Mouse (Mus musculus) limb, embryonic 12.5 days (tissue): ENCODE measurements at regions not wholly inside any gene's neighbourhood (a gene's known extent, or its start where the extent isn't known, plus 50 kb on each side); places are given as distances from the start of the nearest gene placed in this dataset.
"Not testable (repeated sequence)": the region's sequence is repeated elsewhere in the genome, so short reads cannot be mapped to it uniquely, and the experiment has no call there.

ENCODE experiments used
- ATAC-seq: fragments of 200-750 bp; cut with Nextera tagmentation; 2 replicates; pipeline ENCODE4 v1.8.0; 2017; ENCODE audit warnings: low read depth, moderate TSS enrichment; ENCODE audit not compliant: insufficient number of reproducible peaks, insufficient read depth, low FRiP score, low TSS enrichment
- H3K27ac ChIP-seq: fragments of 300-500 bp; sonication (generic); 2 replicates; pipeline ENCODE4 v1.5.1; 2016; ENCODE audit warnings: mild to moderate bottlenecking, moderate library complexity
- H3K27me3 ChIP-seq: fragments of 300-500 bp; sonication (generic); 2 replicates; pipeline ENCODE4 v1.6.1; 2016; ENCODE audit warnings: mild to moderate bottlenecking, moderate library complexity
- H3K36me3 ChIP-seq: fragments of 300-500 bp; sonication (generic); 2 replicates; pipeline ENCODE4 v1.6.1; 2016; ENCODE audit warnings: mild to moderate bottlenecking, moderate library complexity
- H3K4me1 ChIP-seq: fragments of 300-500 bp; sonication (generic); replicated peaks from 2 replicates; pipeline ENCODE4 v1.6.1; 2016
- H3K4me2 ChIP-seq: fragments of 300-500 bp; sonication (generic); 2 replicates; pipeline ENCODE4 v1.6.1; 2016; ENCODE audit warnings: mild to moderate bottlenecking, moderate library complexity
- H3K4me3 ChIP-seq: fragments of 300-500 bp; sonication (generic); replicated peaks from 2 replicates; pipeline ENCODE4 v1.5.1; 2016; ENCODE audit warnings: mild to moderate bottlenecking
- H3K9ac ChIP-seq: fragments of 300-500 bp; sonication (generic); replicated peaks from 2 replicates; pipeline ENCODE4 v1.6.1; 2016; ENCODE audit warnings: mild to moderate bottlenecking, moderate library complexity
- H3K9me3 ChIP-seq: fragments of 300-500 bp; sonication (generic); 2 replicates; pipeline ENCODE4 v1.6.1; 2016; ENCODE audit warnings: mild to moderate bottlenecking, moderate library complexity
- WGBS: fragments of 180-500 bp; shearing (Covaris S2); methylation state at CpG from one replicate; pipeline ENCODE4 v1.1.7; 2016; 5-methylcytosine and 5-hydroxymethylcytosine counted together

DNA sequence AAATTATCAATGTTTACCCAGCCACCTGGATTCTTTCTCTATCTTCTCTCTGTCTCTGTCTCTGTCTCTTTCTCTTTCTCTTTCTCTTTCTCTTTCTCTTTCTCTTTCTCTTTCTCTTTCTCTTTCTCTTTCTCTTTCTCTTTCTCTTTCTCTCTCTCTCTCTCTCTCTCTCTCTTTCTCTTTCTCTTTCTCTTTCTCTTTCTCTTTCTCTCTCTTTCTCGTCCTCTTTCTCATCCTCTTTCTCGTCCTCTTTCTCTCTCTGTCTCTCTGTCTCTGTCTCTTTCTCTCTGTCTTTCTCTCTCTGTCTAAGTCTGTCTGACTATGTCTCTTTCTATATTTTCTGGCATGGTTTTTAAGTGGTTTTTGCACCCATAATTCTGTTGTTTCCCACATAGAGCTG lies 217.6 kb downstream of the Serpinb8 start:
- not testable (repeated sequence) for H3K4me3 ChIP-seq, H3K4me1 ChIP-seq, H3K9me3 ChIP-seq, H3K27ac ChIP-seq, H3K36me3 ChIP-seq, H3K27me3 ChIP-seq, H3K4me2 ChIP-seq, H3K9ac ChIP-seq, ATAC-seq
- 82% methylated on average over 2 of the region's 2 CpGs for WGBS

DNA sequence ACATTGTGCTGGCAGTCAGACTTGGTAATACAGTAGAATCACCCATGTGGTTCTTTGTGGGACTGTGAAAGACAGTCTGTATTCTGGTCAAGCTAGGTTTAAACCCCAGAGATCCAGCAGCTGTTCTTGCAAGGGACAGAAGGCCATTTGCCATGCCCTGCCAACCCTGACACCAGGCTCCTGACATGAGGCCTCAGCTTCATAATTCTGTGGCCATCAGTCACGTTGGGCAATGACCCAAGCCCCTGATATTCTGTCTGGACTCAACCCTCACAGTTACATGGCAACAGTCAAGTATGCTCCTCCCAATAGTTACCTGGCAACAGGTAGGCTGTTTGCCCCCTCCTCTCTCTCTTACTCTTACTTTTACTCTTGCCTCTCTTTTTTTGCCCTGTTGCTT lies 221.3 kb downstream of the Serpinb8 start:
- H3K27ac ChIP-seq: no peak overlapping the region
- no peak overlapping the region for H3K9ac ChIP-seq
- H3K4me3 ChIP-seq: no peak overlapping the region
- no peaks in the 10 kb centered on the region for H3K4me1 ChIP-seq
- no peaks in the 10 kb centered on the region for H3K27me3 ChIP-seq
- no peaks in the 10 kb centered on the region for H3K9me3 ChIP-seq
- ATAC-seq: no peak
- H3K36me3 ChIP-seq: no peaks in the 10 kb centered on the region
- H3K4me2 ChIP-seq: no peak overlapping the region
- WGBS: 71% methylated on average over 1 of the region's 1 CpGs

DNA sequence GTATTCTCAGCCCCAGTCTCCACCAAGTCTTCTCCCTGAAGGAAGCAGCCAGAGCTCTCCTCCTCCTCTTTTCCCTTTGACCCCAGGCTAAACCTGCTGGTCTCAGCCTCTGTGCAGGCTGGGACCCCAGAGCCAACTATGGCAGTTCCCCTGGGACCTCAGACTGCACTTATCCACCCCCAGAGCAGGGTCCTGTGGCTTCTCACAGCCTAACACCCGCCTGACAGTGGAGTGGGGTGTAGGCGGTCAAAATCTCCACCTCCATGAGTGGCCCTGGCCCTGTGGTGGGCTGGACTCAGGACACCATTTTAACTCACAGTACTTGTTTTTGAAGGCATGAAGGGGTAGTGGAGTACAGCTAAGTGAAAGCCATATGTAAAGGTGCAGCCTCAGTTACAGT lies 222.1 kb downstream of the Serpinb8 start:
- no peak overlapping the region for H3K27ac ChIP-seq
- no peaks in the 10 kb centered on the region for H3K9me3 ChIP-seq
- no peak overlapping the region for H3K4me3 ChIP-seq
- ATAC-seq: no peak
- H3K9ac ChIP-seq: no peak overlapping the region
- no peak overlapping the region for H3K4me2 ChIP-seq
- 75% methylated on average over 2 of the region's 2 CpGs for WGBS
- H3K36me3 ChIP-seq: no peaks in the 10 kb centered on the region
- no peaks in the 10 kb centered on the region for H3K27me3 ChIP-seq
- H3K4me1 ChIP-seq: no peaks in the 10 kb centered on the region

DNA sequence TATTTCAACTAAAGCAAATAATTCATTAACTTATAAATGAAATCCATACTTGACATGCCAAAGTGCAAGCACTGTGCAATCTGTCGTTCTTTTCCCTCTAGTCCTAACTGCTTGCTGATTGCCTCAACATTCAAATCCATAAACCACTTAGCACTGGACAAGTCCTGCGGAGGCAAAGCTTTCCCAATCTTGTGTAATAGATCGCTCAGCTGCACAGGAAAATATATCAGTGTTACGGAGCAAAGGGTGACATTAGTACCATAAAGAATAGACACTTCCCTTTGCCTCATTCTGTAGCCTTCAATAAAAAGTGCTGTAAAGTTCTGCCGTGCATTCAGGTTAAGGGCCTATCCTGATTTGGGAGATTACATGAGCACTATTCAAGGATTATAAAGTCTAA lies 248.1 kb downstream of the Serpinb8 start:
- Histone ChIP-seq H3K36me3 (no peaks in the 10 kb centered on the region), H3K9me3 (no peaks in the 10 kb centered on the region), H3K27ac (no peak overlapping the region), H3K4me2 (no peak overlapping the region), H3K4me1 (no peaks in the 10 kb centered on the region), H3K9ac (no peak overlapping the region), H3K27me3 (no peaks in the 10 kb centered on the region), H3K4me3 (no peak overlapping the region)
- 71% methylated on average over 5 of the region's 5 CpGs for WGBS
- ATAC-seq: no peak

DNA sequence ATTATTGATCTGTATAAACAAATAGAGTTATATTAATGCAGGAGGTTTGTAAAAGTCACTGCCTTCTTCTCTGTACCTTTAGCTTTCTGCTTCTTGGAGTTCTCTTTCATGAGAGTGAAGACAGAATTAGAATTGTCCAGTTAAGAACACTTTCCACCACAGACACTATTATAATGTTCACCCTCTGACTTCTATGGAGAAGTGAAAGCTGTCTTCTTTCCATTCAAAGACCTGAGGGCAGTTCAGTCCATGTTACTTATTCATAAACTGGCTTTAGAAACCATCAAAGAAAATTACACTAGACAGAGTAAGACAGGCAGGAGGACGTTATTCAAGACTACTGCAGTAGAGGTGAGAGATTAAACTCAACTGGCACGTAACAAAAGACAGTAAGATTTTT lies 262.6 kb downstream of the Serpinb8 start:
- H3K4me1 ChIP-seq: no peaks in the 10 kb centered on the region
- WGBS: 66% methylated on average over 2 of the region's 2 CpGs
- no peaks in the 10 kb centered on the region for H3K36me3 ChIP-seq
- H3K9ac ChIP-seq: no peak overlapping the region
- no peak overlapping the region for H3K4me2 ChIP-seq
- no peak overlapping the region for H3K4me3 ChIP-seq
- H3K27me3 ChIP-seq: no peaks in the 10 kb centered on the region
- ATAC-seq: no peak
- no peak overlapping the region for H3K27ac ChIP-seq
- no peaks in the 10 kb centered on the region for H3K9me3 ChIP-seq

DNA sequence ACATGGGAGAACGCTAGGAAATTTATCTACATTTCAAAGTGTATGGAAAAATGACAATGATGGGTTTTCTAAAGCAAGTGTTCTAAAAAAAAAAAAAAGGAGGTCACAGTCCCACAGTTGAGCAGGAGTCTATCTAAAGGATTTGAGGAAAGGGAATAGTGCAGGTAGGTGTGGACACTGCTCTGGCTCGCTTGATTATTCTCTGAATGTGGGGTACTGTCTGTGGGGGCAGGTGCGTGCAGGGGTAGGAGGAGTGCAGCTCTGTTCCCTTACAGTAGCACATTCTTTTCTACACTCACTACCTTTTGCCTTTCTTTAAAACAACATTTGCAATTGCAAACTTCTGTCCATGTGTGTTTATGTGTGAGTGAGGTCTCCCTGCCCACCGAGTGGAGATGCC lies 263.2 kb downstream of the Serpinb8 start:
- 94% methylated on average over 4 of the region's 4 CpGs for WGBS

DNA sequence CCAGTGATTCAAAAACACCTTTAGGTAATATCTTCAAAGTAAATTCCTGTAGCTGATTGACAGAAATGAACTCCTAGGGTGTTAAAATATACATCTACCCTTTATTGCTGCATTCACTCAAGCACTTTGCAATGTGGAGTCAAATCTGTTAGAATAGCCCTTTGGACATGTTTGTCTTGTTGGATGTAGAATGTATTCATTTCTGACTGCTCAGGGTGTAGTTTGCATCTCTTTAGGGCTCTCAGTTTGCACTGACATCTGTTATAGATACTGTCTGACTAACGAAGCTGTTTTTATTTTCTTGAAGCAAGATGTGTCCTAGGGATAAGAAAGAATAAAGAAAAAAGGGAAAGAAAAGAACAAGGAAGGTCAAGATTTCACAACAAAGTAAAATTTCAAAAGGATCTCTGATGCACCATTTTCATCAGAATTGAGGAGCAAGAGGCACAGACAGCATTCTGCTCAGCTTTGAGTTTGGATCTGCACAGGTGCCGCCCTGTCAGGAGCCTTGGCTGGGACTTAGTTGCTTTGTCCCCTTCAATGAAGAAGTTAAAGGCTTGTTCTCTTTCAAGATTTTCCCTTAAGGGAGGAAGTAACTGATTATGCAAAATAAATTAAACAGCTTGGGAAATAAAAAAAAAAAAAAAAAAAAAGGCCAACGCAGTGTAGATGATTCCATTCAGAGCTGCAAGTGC lies 308.1 kb downstream of the Serpinb8 start:
- Histone ChIP-seq H3K4me2 (no peak overlapping the region), H3K4me1 (no peaks in the 10 kb centered on the region), H3K27ac (no peak overlapping the region), H3K9me3 (no peaks in the 10 kb centered on the region), H3K4me3 (no peak overlapping the region), H3K36me3 (no peaks in the 10 kb centered on the region), H3K27me3 (no peaks in the 10 kb centered on the region), H3K9ac (no peak overlapping the region)
- no peak for ATAC-seq
- 56% methylated on average over 3 of the region's 3 CpGs for whole genome bisulfite sequencing

More for the DNA sequence above, 263.2 kb downstream of the Serpinb8 start:
- no peaks in the 10 kb centered on the region for H3K9me3 ChIP-seq
- H3K4me3 ChIP-seq: no peak overlapping the region
- H3K27ac ChIP-seq: no peak overlapping the region
- no peaks in the 10 kb centered on the region for H3K36me3 ChIP-seq
- no peak for ATAC-seq
- no peak overlapping the region for H3K9ac ChIP-seq
- H3K27me3 ChIP-seq: no peaks in the 10 kb centered on the region
- no peaks in the 10 kb centered on the region for H3K4me1 ChIP-seq
- no peak overlapping the region for H3K4me2 ChIP-seq

DNA sequence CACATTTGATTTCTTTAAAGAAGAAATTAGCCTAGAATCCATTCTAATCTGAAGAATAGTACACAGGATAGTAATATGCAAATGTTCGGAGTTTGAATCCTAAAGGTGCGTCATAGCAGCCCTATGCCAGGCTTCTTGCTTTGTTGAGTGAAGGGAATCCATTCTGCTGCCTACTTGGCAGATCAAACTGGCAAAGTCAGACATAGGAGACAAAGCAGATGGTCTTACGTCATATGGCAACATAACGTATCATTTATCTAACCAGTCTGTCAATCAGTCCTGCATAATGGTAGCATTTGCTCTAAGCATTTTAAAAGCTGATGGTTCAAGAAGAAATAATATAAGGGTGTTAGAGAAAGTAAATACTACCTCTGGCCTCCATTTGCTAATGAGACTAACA lies 309.5 kb downstream of the Serpinb8 start:
- WGBS: 86% methylated on average over 4 of the region's 4 CpGs
- Histone ChIP-seq H3K4me1 (no peaks in the 10 kb centered on the region), H3K9me3 (no peaks in the 10 kb centered on the region), H3K9ac (no peak overlapping the region), H3K4me3 (no peak overlapping the region), H3K27ac (no peak overlapping the region), H3K27me3 (no peaks in the 10 kb centered on the region), H3K36me3 (no peaks in the 10 kb centered on the region), H3K4me2 (no peak overlapping the region)
- ATAC-seq: no peak

DNA sequence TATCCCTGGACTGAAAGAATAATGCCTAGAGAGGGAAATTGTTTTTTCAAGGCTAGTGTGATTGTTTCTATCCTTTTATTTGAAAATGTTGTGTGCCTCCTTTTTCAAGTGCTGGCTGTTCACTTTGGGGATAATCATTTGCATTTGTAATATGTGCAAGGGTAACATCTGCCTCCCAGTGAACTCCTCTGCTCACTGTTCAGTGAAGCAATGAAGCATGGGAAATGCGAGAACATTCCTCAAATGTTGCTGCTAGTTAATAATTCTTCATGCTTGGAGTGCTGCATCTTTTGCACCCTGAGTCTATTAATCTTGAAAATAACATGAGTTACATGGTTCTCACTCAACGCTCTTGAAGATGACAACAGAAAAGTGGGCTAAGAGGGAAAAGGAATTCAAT lies 310.6 kb downstream of the Serpinb8 start:
- 86% methylated on average over 2 of the region's 2 CpGs for WGBS
- no peak for ATAC-seq
- no peaks in the 10 kb centered on the region for H3K4me1 ChIP-seq
- no peaks in the 10 kb centered on the region for H3K27me3 ChIP-seq
- no peak overlapping the region for H3K4me2 ChIP-seq
- no peaks in the 10 kb centered on the region for H3K9me3 ChIP-seq
- no peak overlapping the region for H3K9ac ChIP-seq
- no peak overlapping the region for H3K27ac ChIP-seq
- no peaks in the 10 kb centered on the region for H3K36me3 ChIP-seq
- no peak overlapping the region for H3K4me3 ChIP-seq

DNA sequence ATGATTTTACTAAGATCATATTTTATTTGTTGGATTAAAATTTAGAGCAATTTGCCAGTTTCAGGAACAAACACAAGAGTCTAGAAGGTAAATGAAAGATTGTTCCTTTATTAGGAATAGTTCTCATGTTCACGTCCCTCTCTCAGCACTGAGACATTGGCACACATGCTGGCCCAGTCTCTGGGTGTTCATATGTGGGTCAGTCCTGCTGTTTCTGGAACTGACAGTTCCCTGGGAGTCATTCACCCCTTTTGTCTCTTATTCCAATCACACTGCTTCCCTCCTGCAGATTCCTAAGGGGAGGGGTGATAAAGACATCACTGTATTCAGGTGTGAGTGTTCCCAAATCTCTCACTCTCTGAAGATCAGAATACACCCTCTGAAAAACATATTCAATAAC lies 311.1 kb downstream of the Serpinb8 start:
- Histone ChIP-seq H3K36me3 (no peaks in the 10 kb centered on the region), H3K4me2 (no peak overlapping the region), H3K27ac (no peak overlapping the region), H3K4me3 (no peak overlapping the region), H3K9me3 (no peaks in the 10 kb centered on the region), H3K4me1 (no peaks in the 10 kb centered on the region), H3K27me3 (no peaks in the 10 kb centered on the region), H3K9ac (no peak overlapping the region)
- WGBS: 79% methylated on average over 1 of the region's 1 CpGs
- ATAC-seq: no peak

DNA sequence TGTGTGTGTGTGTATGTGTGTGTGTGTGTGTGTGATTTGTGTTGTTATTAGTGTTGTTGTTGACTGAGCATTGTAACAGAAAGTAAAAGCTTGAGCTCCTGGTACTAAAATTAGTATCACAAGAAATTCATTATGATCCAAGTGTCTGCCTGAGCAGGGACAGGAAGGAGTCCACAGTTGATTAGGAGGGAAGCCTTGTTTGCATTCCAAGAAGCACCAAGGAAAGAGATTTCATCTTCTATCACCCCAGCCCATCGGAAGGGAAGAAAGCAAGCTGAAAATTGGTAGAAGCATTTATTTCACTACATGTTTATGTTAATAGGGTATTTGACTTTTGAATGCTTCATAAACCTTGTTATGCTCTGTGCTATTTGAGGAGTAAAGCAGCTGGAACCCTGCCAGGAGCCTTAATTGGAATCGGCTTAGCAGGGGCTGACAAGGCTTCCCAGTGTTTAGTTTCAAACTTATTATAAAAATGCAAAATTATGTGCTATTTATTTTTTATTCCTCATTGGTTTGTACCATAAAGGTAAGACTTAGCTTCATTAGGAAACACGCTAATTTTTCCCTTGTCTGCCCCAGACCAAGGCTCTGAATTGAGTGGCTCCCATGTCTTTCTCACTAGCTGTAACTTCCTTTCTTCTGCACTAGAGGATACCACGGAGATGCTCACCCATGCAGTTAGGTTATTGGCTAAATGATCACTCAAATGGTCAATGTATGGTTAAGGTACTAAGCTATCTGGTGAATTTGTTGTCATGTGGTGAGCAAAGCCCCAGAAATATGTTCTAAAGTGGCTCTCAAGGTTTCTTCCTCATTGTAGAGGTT lies 318.6 kb downstream of the Serpinb8 start:
- WGBS: 43% methylated on average over 4 of the region's 4 CpGs
- Histone ChIP-seq H3K27me3 (no peaks in the 10 kb centered on the region), H3K4me1 (peaks cover 7% of the 10 kb centered on the region), H3K36me3 (no peaks in the 10 kb centered on the region), H3K4me3 (no peak overlapping the region), H3K9me3 (no peaks in the 10 kb centered on the region), H3K4me2 (no peak overlapping the region), H3K9ac (no peak overlapping the region), H3K27ac (no peak overlapping the region)
- peak; percentile 79; the same call in 1 of the 2 replicates for ATAC-seq
